Mouse (Mus musculus) stomach, postnatal 0 days (tissue): ENCODE data around the gene Asb18. TPM values are rescaled to one million over a fixed set of nuclear protein-coding genes. Genes with fewer than 3 reads are reported as not detected.

ENCODE experiments used
- ATAC-seq: fragments of 200-750 bp; cut with Nextera tagmentation; 2 replicates; pipeline ENCODE4 v1.8.0; 2017; ENCODE audit not compliant: low FRiP score, low TSS enrichment
- DNase-seq: peaks from one replicate; pipeline ENCODE4 v3.0.0-alpha.2; 2016; ENCODE audit warnings: low spot score
- H3K27ac ChIP-seq: fragments of 300-500 bp; sonication (generic); replicated peaks from 2 replicates; pipeline ENCODE4 v1.5.1; 2014; ENCODE audit warnings: mild to moderate bottlenecking, control low read depth
- H3K27me3 ChIP-seq: fragments of 300-500 bp; sonication (generic); 2 replicates; pipeline ENCODE4 v1.6.1; 2014; ENCODE audit warnings: low read length; ENCODE audit not compliant: control insufficient read depth, insufficient read depth
- H3K36me3 ChIP-seq: fragments of 300-500 bp; sonication (generic); 2 replicates; pipeline ENCODE4 v1.6.1; 2014; ENCODE audit warnings: low read length, mixed read lengths; ENCODE audit not compliant: control insufficient read depth, insufficient read depth
- H3K4me1 ChIP-seq: fragments of 300-500 bp; sonication (generic); replicated peaks from 2 replicates; pipeline ENCODE4 v1.6.1; 2014; ENCODE audit warnings: antibody characterized with exemption; ENCODE audit not compliant: control insufficient read depth, insufficient read depth
- H3K4me2 ChIP-seq: fragments of 300-500 bp; sonication (generic); replicated peaks from 2 replicates; pipeline ENCODE4 v1.6.1; 2014; ENCODE audit warnings: low read depth, mild to moderate bottlenecking, control low read depth, moderate library complexity
- H3K4me3 ChIP-seq: fragments of 300-500 bp; sonication (generic); 2 replicates; pipeline ENCODE4 v1.5.1; 2014; ENCODE audit warnings: low read depth, low read length, control low read depth
- H3K9ac ChIP-seq: fragments of 300-500 bp; sonication (generic); 2 replicates; pipeline ENCODE4 v1.6.1; 2014; ENCODE audit warnings: mild to moderate bottlenecking, low read length, control low read depth, mixed read lengths
- H3K9me3 ChIP-seq: fragments of 300-500 bp; sonication (generic); 2 replicates; pipeline ENCODE4 v1.6.1; 2016; ENCODE audit warnings: low read length; ENCODE audit not compliant: control insufficient read depth
- CTCF ChIP-seq: IDR thresholded peaks from 2 replicates; pipeline ENCODE4 v1.5.1; 2016; ENCODE audit warnings: antibody characterized with exemption, low read depth, mild to moderate bottlenecking, moderate library complexity
- EP300 ChIP-seq: optimal IDR thresholded peaks from 2 replicates; pipeline ENCODE3; 2016; ENCODE audit warnings: antibody characterized with exemption
- WGBS: fragments of 180-500 bp; shearing (Covaris S2); extraction: QIAGEN DNeasy Blood & Tissue Kit; methylation state at CpG from one replicate; pipeline ENCODE4 v1.1.7; 2014; 5-methylcytosine and 5-hydroxymethylcytosine counted together
- polyA plus RNA-seq: library from polyadenylated mRNA; unstranded; fragments of >200 nt; fragmentation: Nextera tagmentation; extraction: Ambion mirVana; gene quantifications from 2 replicates; pipeline ENCODE4 v1.2.1, GENCODE M21; 2015

Asb18 gene
- polyA plus RNA-seq, 1 experiment from 2014 or later, result not detected

DNA sequence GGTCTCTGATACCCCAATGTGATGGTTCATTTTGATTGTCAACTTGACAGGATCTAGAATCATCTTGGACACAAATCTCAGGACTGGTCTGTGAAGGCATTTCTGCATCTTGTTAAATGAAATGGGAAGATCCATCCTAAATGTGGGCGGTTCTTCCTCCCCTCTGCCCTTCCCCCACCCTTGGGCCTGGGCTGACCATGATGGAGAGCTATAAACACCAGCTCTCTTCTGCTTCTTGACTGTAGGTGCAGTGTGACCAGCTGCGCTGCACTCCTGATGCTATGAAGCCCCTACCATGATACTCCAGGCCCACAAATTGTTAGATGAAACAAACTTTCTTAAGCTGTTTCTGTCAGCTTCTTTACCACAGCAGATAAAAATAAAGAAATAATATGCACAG lies 51.2 kb downstream of the Asb18 start:
- TF ChIP-seq CTCF, result no peak
- no peak for TF ChIP-seq EP300
- Histone ChIP-seq H3K36me3 (no peaks in the 10 kb centered on the region), H3K27ac (no peak overlapping the region), H3K9me3 (no peaks in the 10 kb centered on the region), H3K9ac (no peak overlapping the region), H3K4me1 (no peaks in the 10 kb centered on the region; the same call in 1 of the 2 replicates), H3K27me3 (no peaks in the 10 kb centered on the region; the same call in 1 of the 2 replicates), H3K4me3 (no peak overlapping the region), H3K4me2 (no peak overlapping the region)
- WGBS, result 93% methylated on average over 2 of the region's 2 CpGs
- DNase-seq (no peak), ATAC-seq (no peak)

- DNase-seq, result no peak
- no peak overlapping the region for H3K4me2 ChIP-seq
- WGBS, result 27% methylated on average over 13 of the region's 13 CpGs
- no peaks in the 10 kb centered on the region for H3K4me1 ChIP-seq
- H3K9me3 ChIP-seq, result no peaks in the 10 kb centered on the region
- ATAC-seq, result no peak
- H3K4me3 ChIP-seq, result no peak overlapping the region
- H3K36me3 ChIP-seq, result no peaks in the 10 kb centered on the region
- H3K9ac ChIP-seq, result no peak overlapping the region
- H3K27ac ChIP-seq, result no peak overlapping the region
- TF ChIP-seq EP300 (no peak), CTCF (no peak)
- no peaks in the 10 kb centered on the region; the same call in 1 of the 2 replicates for H3K27me3 ChIP-seq
Measured at GRCm38 (mm10) chr1:89962092-89962491, 52.4 kb downstream of the Asb18 start.

- Histone ChIP-seq H3K9ac (no peak overlapping the region), H3K9me3 (no peaks in the 10 kb centered on the region), H3K4me1 (no peaks in the 10 kb centered on the region), H3K4me3 (no peak overlapping the region), H3K27me3 (no peaks in the 10 kb centered on the region), H3K27ac (no peak overlapping the region), H3K36me3 (no peaks in the 10 kb centered on the region), H3K4me2 (no peak overlapping the region)
- ATAC-seq (no peak), DNase-seq (no peak)
- TF ChIP-seq EP300 (no peak), CTCF (no peak)
- 70% methylated on average over 4 of the region's 4 CpGs for WGBS
Measured at GRCm38 (mm10) chr1:89959393-89959792, 55.1 kb downstream of the Asb18 start.

DNA sequence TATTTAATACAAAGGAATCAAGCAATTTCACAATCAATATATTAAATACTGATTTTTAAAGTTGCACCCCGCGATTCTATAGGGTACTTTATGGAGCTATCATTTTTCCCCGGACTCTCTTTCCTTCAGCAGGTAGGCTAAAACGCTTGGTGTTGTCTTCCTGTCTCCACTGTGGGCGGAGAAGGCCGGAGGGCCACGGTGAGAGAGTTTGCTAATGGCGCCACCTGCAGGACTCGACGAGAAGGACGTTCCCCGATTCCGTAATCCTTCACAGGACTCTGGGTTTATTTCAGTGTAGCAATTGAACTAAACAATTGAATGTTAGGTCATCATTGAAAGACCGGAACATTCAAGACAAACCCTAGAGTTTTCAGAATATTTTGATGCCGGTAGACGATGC lies 71.3 kb downstream of the Asb18 start:
- Histone ChIP-seq H3K27me3 (peaks cover 8% of the 10 kb centered on the region), H3K4me2 (no peak overlapping the region; the same call in 1 of the 2 replicates), H3K4me3 (no peak overlapping the region), H3K36me3 (no peaks in the 10 kb centered on the region), H3K9ac (no peak overlapping the region), H3K9me3 (no peaks in the 10 kb centered on the region), H3K4me1 (0 out of 2 replicates have a peak, but pooled peaks cover 2% of the 10 kb centered on the region), H3K27ac (no peak overlapping the region)
- WGBS, result 1% methylated on average over 16 of the region's 16 CpGs
- DNase-seq (peak; percentile 83), ATAC-seq (no peak; the same call in 1 of the 2 replicates)
- peak; percentile 93 for TF ChIP-seq CTCF
- no peak for TF ChIP-seq EP300

GRCm38 (mm10) chr1:89942395-89942976 lies 72.0 kb downstream of the Asb18 start:
- Histone ChIP-seq H3K36me3 (no peaks in the 10 kb centered on the region), H3K27ac (no peak overlapping the region), H3K9ac (no peak overlapping the region), H3K4me1 (0 out of 2 replicates have a peak, but pooled peaks cover 2% of the 10 kb centered on the region), H3K27me3 (peaks cover 8% of the 10 kb centered on the region), H3K9me3 (no peaks in the 10 kb centered on the region), H3K4me2 (no peak overlapping the region), H3K4me3 (no peak overlapping the region)
- WGBS, result 10% methylated on average over 15 of the region's 15 CpGs
- DNase-seq, result no peak
- TF ChIP-seq EP300 (no peak), CTCF (no peak)
- ATAC-seq, result no peak

- DNase-seq (no peak), ATAC-seq (no peak)
- 3% methylated on average over 40 of the region's 40 CpGs for WGBS
- Histone ChIP-seq H3K4me1 (0 out of 2 replicates have a peak, but pooled peaks cover 2% of the 10 kb centered on the region), H3K36me3 (no peaks in the 10 kb centered on the region), H3K4me3 (peak overlapping the region; percentile 8; the same call in 1 of the 2 replicates), H3K9ac (no peak overlapping the region), H3K27me3 (peaks cover 12% of the 10 kb centered on the region), H3K4me2 (peak overlapping the region; percentile 27), H3K27ac (no peak overlapping the region), H3K9me3 (no peaks in the 10 kb centered on the region)
- no peak for TF ChIP-seq EP300
- TF ChIP-seq CTCF, result no peak
Measured at GRCm38 (mm10) chr1:89941701-89942381, 72.6 kb downstream of the Asb18 start.
